Mouse (Mus musculus) hindbrain, embryonic 11.5 days (tissue): ENCODE measurements around the gene Agbl1. TPM values are rescaled to one million over a fixed set of nuclear protein-coding genes. Genes with fewer than 3 reads are reported as not detected.

ENCODE experiments used
- ATAC-seq: fragments of 200-750 bp; cut with Nextera tagmentation; 2 replicates; pipeline ENCODE4 v1.8.0; 2017; ENCODE audit warnings: mild to moderate bottlenecking, moderate TSS enrichment, moderate library complexity; ENCODE audit not compliant: low FRiP score
- DNase-seq: peaks from one replicate; pipeline ENCODE4 v3.0.0-alpha.2; 2015; ENCODE audit warnings: low spot score
- H3K27ac ChIP-seq: fragments of 300-500 bp; sonication (generic); 2 replicates; pipeline ENCODE4 v1.5.1; 2014; ENCODE audit warnings: mild to moderate bottlenecking, low read depth, low read length
- H3K27me3 ChIP-seq: fragments of 300-500 bp; sonication (generic); 2 replicates; pipeline ENCODE4 v1.6.1; 2014; ENCODE audit warnings: mild to moderate bottlenecking, low read length, moderate library complexity, mixed read lengths; ENCODE audit not compliant: control insufficient read depth, insufficient read depth
- H3K36me3 ChIP-seq: fragments of 300-500 bp; sonication (generic); 2 replicates; pipeline ENCODE4 v1.6.1; 2014; ENCODE audit warnings: mild to moderate bottlenecking, low read length, moderate library complexity, mixed read lengths; ENCODE audit not compliant: control insufficient read depth, insufficient read depth
- H3K4me1 ChIP-seq: fragments of 300-500 bp; sonication (generic); replicated peaks from 2 replicates; pipeline ENCODE4 v1.6.1; 2014; ENCODE audit warnings: low read length, mixed read lengths; ENCODE audit not compliant: control insufficient read depth, insufficient read depth
- H3K4me2 ChIP-seq: fragments of 300-500 bp; sonication (generic); replicated peaks from 2 replicates; pipeline ENCODE4 v1.6.1; 2014; ENCODE audit warnings: mild to moderate bottlenecking, low read depth, low read length
- H3K4me3 ChIP-seq: fragments of 300-500 bp; sonication (generic); 2 replicates; pipeline ENCODE4 v1.5.1; 2014; ENCODE audit warnings: low read depth, low read length
- H3K9ac ChIP-seq: fragments of 300-500 bp; sonication (generic); 2 replicates; pipeline ENCODE4 v1.6.1; 2014; ENCODE audit warnings: low read depth, low read length
- H3K9me3 ChIP-seq: fragments of 300-500 bp; sonication (generic); 2 replicates; pipeline ENCODE4 v1.6.1; 2016; ENCODE audit warnings: low read length; ENCODE audit not compliant: control insufficient read depth
- WGBS: fragments of 180-500 bp; shearing (Covaris S2); extraction: QIAGEN DNeasy Blood & Tissue Kit; methylation state at CpG from one replicate; pipeline ENCODE4 v1.1.7; 2014; 5-methylcytosine and 5-hydroxymethylcytosine counted together
- polyA plus RNA-seq: library from polyadenylated mRNA; unstranded; fragments of >200 nt; fragmentation: Nextera tagmentation; extraction: Ambion mirVana; gene quantifications from 2 replicates; pipeline ENCODE4 v1.2.1, GENCODE M21; 2014

Agbl1 gene
- polyA plus RNA-seq, 1 experiment from 2014 or later, result 0.28 TPM

DNA sequence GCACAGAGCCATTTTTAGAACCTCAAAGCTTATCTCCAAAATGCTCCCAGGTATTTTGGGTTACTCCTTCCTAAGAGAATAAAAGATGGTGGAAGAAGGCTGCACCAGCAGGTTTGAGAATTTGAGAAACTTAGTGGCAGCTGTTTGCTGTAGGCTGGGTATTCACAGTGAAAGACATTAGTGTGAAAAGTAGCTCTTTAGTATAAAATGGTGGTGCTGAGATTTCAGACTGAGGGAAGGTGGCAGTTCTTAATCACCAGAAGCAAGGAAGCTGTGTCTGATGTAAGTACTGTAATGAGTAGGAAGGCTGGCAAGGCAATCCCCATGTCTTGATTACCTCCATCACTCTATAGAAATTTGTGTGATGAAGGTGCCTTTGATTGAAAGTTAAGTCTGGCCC lies 799.3 kb downstream of the Agbl1 start:
- H3K9me3 ChIP-seq, result no peaks in the 10 kb centered on the region
- no peak overlapping the region for H3K4me3 ChIP-seq
- H3K27ac ChIP-seq, result no peak overlapping the region
- no peaks in the 10 kb centered on the region for H3K4me1 ChIP-seq
- H3K27me3 ChIP-seq, result no peaks in the 10 kb centered on the region
- no peak for DNase-seq
- no peak overlapping the region for H3K4me2 ChIP-seq
- no peak for ATAC-seq
- no peak overlapping the region for H3K9ac ChIP-seq
- no peaks in the 10 kb centered on the region for H3K36me3 ChIP-seq

DNA sequence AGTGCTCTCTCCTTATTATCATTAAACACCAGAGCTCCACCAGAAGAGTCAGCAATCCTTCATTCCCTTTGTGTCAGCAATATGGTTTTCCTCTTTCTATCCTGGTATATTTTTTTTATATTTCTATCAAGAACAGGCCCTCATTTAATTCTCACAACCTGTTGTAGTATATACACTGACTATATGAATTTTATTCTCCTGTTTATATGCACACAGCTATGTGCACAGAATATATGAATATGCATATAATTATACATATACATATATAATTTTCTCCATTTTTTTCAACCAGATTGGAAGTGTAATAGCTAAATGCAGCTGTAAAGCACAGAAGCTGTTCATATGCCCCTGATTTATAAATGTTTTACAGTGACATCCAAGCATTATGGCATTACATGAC lies 846.3 kb downstream of the Agbl1 start:
- H3K27ac ChIP-seq, result no peak overlapping the region
- ATAC-seq, result no peak
- H3K9ac ChIP-seq, result no peak overlapping the region
- DNase-seq, result no peak
- H3K4me3 ChIP-seq, result no peak overlapping the region
- H3K36me3 ChIP-seq, result no peaks in the 10 kb centered on the region
- no peak overlapping the region for H3K4me2 ChIP-seq
- no peaks in the 10 kb centered on the region for H3K27me3 ChIP-seq
- H3K9me3 ChIP-seq, result no peaks in the 10 kb centered on the region
- H3K4me1 ChIP-seq, result no peaks in the 10 kb centered on the region

DNA sequence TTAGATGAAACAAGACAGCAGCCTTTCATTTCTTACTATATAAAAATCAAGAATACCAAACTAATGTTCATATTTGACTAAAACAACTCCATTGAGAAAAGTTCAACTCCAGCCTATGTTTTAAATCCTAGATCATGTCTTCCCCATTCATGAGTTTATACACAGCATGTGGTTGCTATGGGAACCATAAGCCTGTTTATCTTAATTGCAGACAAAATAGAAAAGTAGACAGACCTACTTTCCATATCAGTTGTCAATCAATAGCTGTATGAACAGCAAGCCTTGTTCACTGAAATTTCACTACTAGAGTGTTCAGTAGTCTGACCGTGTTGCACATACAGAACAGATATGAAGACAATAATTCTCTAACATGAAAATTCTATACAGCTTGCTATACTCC lies 857.6 kb downstream of the Agbl1 start:
- Histone ChIP-seq H3K27me3 (no peaks in the 10 kb centered on the region), H3K36me3 (no peaks in the 10 kb centered on the region), H3K4me2 (no peak overlapping the region), H3K9ac (no peak overlapping the region), H3K4me3 (no peak overlapping the region), H3K4me1 (no peaks in the 10 kb centered on the region), H3K27ac (no peak overlapping the region), H3K9me3 (no peaks in the 10 kb centered on the region)
- DNase-seq (no peak), ATAC-seq (no peak)
- WGBS, result 85% methylated on average over 1 of the region's 1 CpGs

DNA sequence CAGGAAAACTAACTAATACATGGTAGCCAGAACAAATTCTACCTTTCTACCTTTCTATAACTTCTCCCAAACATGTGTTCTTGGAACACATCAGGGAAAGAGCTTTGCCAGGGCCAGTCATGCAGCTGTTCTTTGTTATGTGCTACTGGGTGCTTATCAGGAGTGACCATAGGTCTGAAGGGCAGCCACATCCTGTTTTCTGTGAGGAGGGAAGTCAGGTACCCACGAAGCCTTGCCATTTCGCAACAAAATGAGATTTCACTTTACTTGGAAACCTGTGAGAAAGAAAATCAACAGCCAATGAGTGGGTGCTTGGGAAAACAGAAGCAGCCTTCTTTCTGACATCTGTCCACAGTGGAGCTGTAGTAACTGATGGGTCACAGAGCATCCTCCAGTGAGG lies 865.5 kb downstream of the Agbl1 start:
- ATAC-seq (no peak), DNase-seq (no peak)
- Histone ChIP-seq H3K36me3 (no peaks in the 10 kb centered on the region), H3K9me3 (no peaks in the 10 kb centered on the region), H3K27me3 (no peaks in the 10 kb centered on the region), H3K27ac (no peak overlapping the region), H3K9ac (no peak overlapping the region), H3K4me2 (no peak overlapping the region), H3K4me1 (no peaks in the 10 kb centered on the region), H3K4me3 (no peak overlapping the region)
- 75% methylated on average over 2 of the region's 2 CpGs for WGBS

DNA sequence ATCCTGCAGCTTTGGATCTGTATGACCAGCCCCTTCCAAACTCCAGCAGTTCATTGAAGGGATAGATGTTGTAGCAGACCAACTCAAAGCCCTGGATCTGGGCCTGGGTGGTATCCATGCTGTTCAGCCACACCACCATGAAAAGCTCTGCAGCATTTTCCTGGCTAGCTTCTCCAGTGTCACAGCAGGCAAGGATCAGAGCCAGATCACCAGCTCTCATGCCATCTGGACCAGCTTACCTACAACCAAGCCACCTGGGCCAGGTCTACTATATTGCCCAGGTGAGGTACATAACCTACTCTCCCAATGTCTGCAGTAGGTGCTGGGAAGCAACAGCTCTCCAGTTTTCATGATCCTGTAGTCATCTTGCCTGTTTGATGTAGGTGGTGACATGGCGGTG lies 884.3 kb downstream of the Agbl1 start:
- WGBS, result 90% methylated on average over 1 of the region's 1 CpGs
- no peaks in the 10 kb centered on the region for H3K27me3 ChIP-seq
- ATAC-seq (no peak), DNase-seq (no peak)
- H3K27ac ChIP-seq, result no peak overlapping the region
- no peaks in the 10 kb centered on the region for H3K36me3 ChIP-seq
- no peak overlapping the region for H3K4me3 ChIP-seq
- H3K9me3 ChIP-seq, result no peaks in the 10 kb centered on the region
- no peak overlapping the region for H3K9ac ChIP-seq
- H3K4me2 ChIP-seq, result no peak overlapping the region
- H3K4me1 ChIP-seq, result no peaks in the 10 kb centered on the region

DNA sequence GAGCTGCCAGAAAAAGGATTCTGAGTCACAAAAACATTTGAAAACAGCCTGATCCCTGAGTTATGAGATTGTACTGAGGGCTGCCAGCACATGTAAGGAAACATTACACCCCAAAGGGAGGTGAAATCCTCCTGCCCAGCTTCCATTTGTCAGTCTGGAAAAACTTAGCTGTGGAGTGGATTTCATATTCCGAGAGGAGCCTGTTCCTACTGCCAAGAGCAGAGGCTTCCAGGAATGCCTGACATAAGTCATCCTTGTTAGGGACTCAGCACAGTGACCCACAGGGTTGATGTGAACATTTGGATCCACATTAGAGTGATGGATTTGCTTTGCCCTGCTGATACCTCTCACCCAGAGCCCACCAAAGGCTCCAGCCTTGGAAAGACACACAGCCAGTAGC lies 899.4 kb downstream of the Agbl1 start:
- H3K4me1 ChIP-seq, result no peaks in the 10 kb centered on the region
- no peaks in the 10 kb centered on the region for H3K9me3 ChIP-seq
- H3K36me3 ChIP-seq, result no peaks in the 10 kb centered on the region
- no peak overlapping the region for H3K9ac ChIP-seq
- 66% methylated on average over 1 of the region's 1 CpGs for whole genome bisulfite sequencing
- H3K4me2 ChIP-seq, result no peak overlapping the region
- no peak for ATAC-seq
- H3K27me3 ChIP-seq, result no peaks in the 10 kb centered on the region
- H3K4me3 ChIP-seq, result no peak overlapping the region
- DNase-seq, result no peak
- no peak overlapping the region for H3K27ac ChIP-seq

DNA sequence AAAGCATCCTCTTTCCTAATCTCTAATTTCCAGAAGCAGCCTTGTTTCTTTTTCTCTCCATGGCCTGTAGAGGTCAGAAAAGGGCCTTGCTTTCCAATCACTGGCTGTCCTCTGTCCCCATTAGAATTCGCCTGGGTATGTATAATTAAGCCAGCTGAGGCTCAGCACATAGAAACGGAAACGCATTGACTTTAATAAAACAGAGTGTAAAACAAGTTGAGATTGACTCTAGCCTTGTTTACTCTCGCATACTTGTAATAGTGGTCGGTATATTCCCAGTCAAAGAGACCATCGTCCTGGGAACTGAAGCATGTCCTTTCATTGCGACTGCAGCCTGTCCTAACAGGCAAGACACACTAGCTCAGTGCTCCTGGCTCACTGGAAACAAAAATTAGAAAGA lies 902.3 kb downstream of the Agbl1 start:
- Histone ChIP-seq H3K36me3 (no peaks in the 10 kb centered on the region), H3K27ac (no peak overlapping the region), H3K4me2 (no peak overlapping the region), H3K4me3 (no peak overlapping the region), H3K9me3 (no peaks in the 10 kb centered on the region), H3K9ac (no peak overlapping the region), H3K4me1 (no peaks in the 10 kb centered on the region), H3K27me3 (no peaks in the 10 kb centered on the region)
- ATAC-seq (peak; percentile 63; the same call in 1 of the 2 replicates), DNase-seq (peak; percentile 54)
- WGBS, result 33% methylated on average over 7 of the region's 7 CpGs

DNA sequence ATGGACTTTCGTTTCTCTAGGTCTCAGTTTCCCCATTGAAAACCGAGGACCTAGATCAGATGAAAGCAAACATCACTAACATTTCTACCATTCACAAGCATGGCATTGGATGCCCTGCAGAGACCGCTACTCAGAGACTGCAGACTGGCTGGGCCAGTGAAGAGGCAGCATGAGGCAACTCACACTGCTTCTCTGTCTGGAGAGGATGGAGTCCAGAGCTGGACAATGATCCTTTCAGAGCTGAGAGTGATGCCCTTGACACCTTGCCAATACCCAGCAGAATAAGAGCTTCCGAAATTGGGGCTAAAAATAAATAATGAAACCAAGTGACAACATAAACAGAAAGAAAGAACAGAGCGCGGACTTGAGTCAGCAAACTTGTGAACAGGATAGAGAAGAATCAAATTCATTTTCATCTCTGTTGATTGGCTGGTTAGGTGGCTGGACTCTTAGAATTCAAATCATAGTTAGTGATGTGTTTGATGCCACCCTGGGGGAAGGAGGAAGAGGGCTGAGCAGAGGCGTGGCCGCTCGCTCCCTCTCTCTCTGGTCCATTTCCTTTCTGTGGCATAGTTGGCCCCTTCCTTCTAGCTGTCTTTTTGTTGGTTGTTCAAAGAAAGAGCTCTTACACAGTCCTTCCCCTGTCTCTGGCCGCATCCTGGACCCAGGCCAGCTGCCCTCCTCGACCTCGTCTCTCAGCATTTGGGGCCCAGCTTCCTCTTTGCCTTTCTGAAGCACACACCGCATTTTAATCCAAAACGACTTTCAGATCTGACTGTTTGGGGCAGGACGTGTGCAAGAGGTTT lies 903.1 kb downstream of the Agbl1 start:
- DNase-seq (peak; percentile 36), ATAC-seq (peak; percentile 47; the same call in 1 of the 2 replicates)
- Histone ChIP-seq H3K4me1 (no peaks in the 10 kb centered on the region), H3K27me3 (no peaks in the 10 kb centered on the region), H3K9ac (no peak overlapping the region), H3K36me3 (no peaks in the 10 kb centered on the region), H3K9me3 (no peaks in the 10 kb centered on the region), H3K4me2 (no peak overlapping the region), H3K27ac (no peak overlapping the region), H3K4me3 (no peak overlapping the region)
- WGBS, result 54% methylated on average over 15 of the region's 15 CpGs

DNA sequence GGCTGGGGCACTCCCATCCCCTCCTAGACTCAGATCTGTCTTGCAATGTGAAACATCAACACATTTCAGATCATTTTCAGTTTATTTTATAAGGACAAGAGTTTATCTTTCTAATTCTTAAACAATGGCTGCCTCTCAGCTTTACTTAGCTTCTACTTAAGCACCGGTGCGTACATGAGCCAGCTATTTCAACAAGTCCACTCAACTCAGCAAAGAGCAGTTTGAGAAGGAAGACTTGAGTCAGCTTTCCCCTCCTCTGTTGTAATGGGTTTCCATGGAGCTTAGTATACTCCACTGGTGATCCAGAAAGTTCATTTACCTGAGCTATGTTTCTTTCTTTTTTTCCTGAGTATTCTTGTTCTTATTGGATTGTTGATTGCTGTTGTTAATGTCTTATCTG lies 905.2 kb downstream of the Agbl1 start:
- WGBS, result 98% methylated on average over 2 of the region's 2 CpGs
- Histone ChIP-seq H3K4me1 (no peaks in the 10 kb centered on the region), H3K4me2 (no peak overlapping the region), H3K9me3 (no peaks in the 10 kb centered on the region), H3K4me3 (no peak overlapping the region), H3K27ac (no peak overlapping the region), H3K9ac (no peak overlapping the region), H3K36me3 (no peaks in the 10 kb centered on the region), H3K27me3 (no peaks in the 10 kb centered on the region)
- DNase-seq (no peak), ATAC-seq (no peak)
